Mouse (Mus musculus): ENCODE data around the gene Slc27a3. TPM values are rescaled to one million over a fixed set of nuclear protein-coding genes. Genes with fewer than 3 reads are reported as not detected.

The Slc27a3 gene
- polyA plus RNA-seq, 1 experiment, result 3.7 TPM

- 48% methylated on average over 5 of the region's 5 CpGs for WGBS
- H3K36me3 ChIP-seq (ENCODE audit: control insufficient read depth, insufficient read depth, low read length), result peaks cover 60% of the 10 kb centered on the region
- TF ChIP-seq POLR2A (IDR thresholded peaks at IDR 0.05; ENCODE audit: low read depth, low read length), result no peak
- peak; percentile 92; the same call in 1 of the 2 replicates for TF ChIP-seq CTCF (IDR thresholded peaks at IDR 0.05; ENCODE audit: extremely low read depth, insufficient read length, insufficient replicate concordance, low read depth, low read length)
- H3K27ac ChIP-seq (ENCODE audit: insufficient read depth, low read depth, low read length), result no peak overlapping the region
- no peaks in the 10 kb centered on the region for H3K27me3 ChIP-seq (ENCODE audit: control insufficient read depth, insufficient read depth, low read length)
- H3K4me1 ChIP-seq (ENCODE audit: control insufficient read depth, insufficient read depth, insufficient read length, low read length), result no peaks in the 10 kb centered on the region
- H3K4me3 ChIP-seq (ENCODE audit: low read depth, low read length), result no peak overlapping the region
Observed at GRCm38 (mm10) chr3:90412312-90413010, 22.7 kb upstream of the Slc27a3 start.

GRCm38 (mm10) chr3:90408721-90409120 is 19.0 kb upstream of the Slc27a3 start:
- Histone ChIP-seq H3K36me3 (ENCODE audit: control insufficient read depth, insufficient read depth, low read length) (peaks cover 68% of the 10 kb centered on the region), H3K27ac (ENCODE audit: insufficient read depth, low read depth, low read length) (no peak overlapping the region), H3K4me3 (ENCODE audit: low read depth, low read length) (no peak overlapping the region), H3K27me3 (ENCODE audit: control insufficient read depth, insufficient read depth, low read length) (no peaks in the 10 kb centered on the region), H3K4me1 (ENCODE audit: control insufficient read depth, insufficient read depth, insufficient read length, low read length) (no peaks in the 10 kb centered on the region)
- no peak for TF ChIP-seq CTCF (IDR thresholded peaks at IDR 0.05; ENCODE audit: extremely low read depth, insufficient read length, insufficient replicate concordance, low read depth, low read length)
- no peak for TF ChIP-seq POLR2A (IDR thresholded peaks at IDR 0.05; ENCODE audit: low read depth, low read length)
- 82% methylated on average over 3 of the region's 3 CpGs for WGBS

DNA sequence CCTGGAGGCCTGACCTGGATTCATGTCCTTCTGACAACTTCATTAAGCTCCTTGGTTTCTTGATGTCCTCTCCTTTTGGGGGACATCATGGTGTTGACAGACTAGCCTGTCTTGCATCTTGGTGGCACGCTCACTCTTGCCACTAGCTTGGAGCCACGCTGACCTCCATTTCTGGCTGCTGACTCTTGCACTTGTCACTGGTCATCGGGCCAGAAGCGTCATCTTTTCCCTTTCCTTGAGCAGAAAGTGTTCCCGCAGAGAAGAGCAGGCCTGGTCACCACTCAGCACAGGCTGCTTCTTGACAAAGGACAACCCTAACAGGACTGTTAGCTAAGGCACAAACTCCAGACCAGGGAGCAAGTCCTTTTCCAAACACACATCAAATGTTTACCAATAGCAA is 16.7 kb upstream of the Slc27a3 start:
- Histone ChIP-seq H3K27ac (ENCODE audit: insufficient read depth, low read depth, low read length) (no peak overlapping the region), H3K4me1 (ENCODE audit: control insufficient read depth, insufficient read depth, insufficient read length, low read length) (no peaks in the 10 kb centered on the region), H3K36me3 (ENCODE audit: control insufficient read depth, insufficient read depth, low read length) (peaks cover 84% of the 10 kb centered on the region), H3K4me3 (ENCODE audit: low read depth, low read length) (no peak overlapping the region), H3K27me3 (ENCODE audit: control insufficient read depth, insufficient read depth, low read length) (no peaks in the 10 kb centered on the region)
- 95% methylated on average over 5 of the region's 5 CpGs for WGBS
- no peak for TF ChIP-seq CTCF (IDR thresholded peaks at IDR 0.05; ENCODE audit: extremely low read depth, insufficient read length, insufficient replicate concordance, low read depth, low read length)
- no peak for TF ChIP-seq POLR2A (IDR thresholded peaks at IDR 0.05; ENCODE audit: low read depth, low read length)

DNA sequence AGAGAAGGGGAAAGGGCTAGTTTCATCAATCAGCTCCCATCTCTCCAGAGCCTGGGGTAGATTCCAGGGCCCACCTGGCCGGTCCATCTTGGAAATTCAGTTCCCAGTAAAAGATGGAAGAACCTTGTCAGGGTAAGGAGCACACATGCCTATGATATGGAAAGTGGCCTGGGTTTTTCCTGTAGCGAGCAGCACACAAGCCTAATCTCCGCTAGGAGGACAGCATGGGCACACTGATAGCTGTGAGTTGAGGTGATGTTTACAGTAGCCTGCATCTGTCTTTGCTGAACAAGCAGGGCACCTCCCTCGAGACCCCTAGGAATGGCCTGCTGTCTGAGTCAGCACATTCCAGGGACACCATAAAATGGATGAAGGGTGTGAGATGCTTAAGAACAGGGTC is 14.9 kb upstream of the Slc27a3 start:
- WGBS, result 83% methylated on average over 4 of the region's 4 CpGs
- Histone ChIP-seq H3K27ac (ENCODE audit: insufficient read depth, low read depth, low read length) (no peak overlapping the region), H3K36me3 (ENCODE audit: control insufficient read depth, insufficient read depth, low read length) (peaks cover 88% of the 10 kb centered on the region), H3K4me3 (ENCODE audit: low read depth, low read length) (no peak overlapping the region), H3K4me1 (ENCODE audit: control insufficient read depth, insufficient read depth, insufficient read length, low read length) (no peaks in the 10 kb centered on the region), H3K27me3 (ENCODE audit: control insufficient read depth, insufficient read depth, low read length) (no peaks in the 10 kb centered on the region)
- TF ChIP-seq CTCF (IDR thresholded peaks at IDR 0.05; ENCODE audit: extremely low read depth, insufficient read length, insufficient replicate concordance, low read depth, low read length) (no peak), POLR2A (IDR thresholded peaks at IDR 0.05; ENCODE audit: low read depth, low read length) (no peak)

DNA sequence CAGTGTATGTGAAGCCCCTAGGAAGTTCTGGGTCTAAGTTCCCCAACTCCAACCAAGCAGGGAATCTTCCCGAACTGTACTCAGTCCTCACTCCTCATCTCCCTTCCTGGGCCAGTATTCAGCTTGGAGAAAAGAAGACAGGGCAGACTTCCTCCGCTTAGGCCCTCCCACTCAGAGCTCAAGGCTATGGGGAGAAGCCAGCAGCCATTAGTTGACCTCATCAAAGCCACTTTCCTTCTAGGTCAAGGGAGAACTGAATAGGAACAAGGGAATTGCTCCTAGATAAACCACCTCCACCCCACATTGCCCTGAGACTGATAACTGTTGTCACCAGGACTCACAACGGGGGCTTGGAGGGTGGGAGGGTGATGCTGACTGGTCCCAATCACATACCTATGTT is 14.4 kb upstream of the Slc27a3 start:
- H3K4me1 ChIP-seq (ENCODE audit: control insufficient read depth, insufficient read depth, insufficient read length, low read length), result no peaks in the 10 kb centered on the region
- 94% methylated on average over 3 of the region's 3 CpGs for WGBS
- no peak overlapping the region for H3K4me3 ChIP-seq (ENCODE audit: low read depth, low read length)
- no peaks in the 10 kb centered on the region for H3K27me3 ChIP-seq (ENCODE audit: control insufficient read depth, insufficient read depth, low read length)
- peaks cover 92% of the 10 kb centered on the region for H3K36me3 ChIP-seq (ENCODE audit: control insufficient read depth, insufficient read depth, low read length)
- TF ChIP-seq CTCF (IDR thresholded peaks at IDR 0.05; ENCODE audit: extremely low read depth, insufficient read length, insufficient replicate concordance, low read depth, low read length) (no peak), POLR2A (IDR thresholded peaks at IDR 0.05; ENCODE audit: low read depth, low read length) (no peak)
- no peak overlapping the region for H3K27ac ChIP-seq (ENCODE audit: insufficient read depth, low read depth, low read length)

- TF ChIP-seq CTCF (IDR thresholded peaks at IDR 0.05; ENCODE audit: extremely low read depth, insufficient read length, insufficient replicate concordance, low read depth, low read length) (no peak), POLR2A (IDR thresholded peaks at IDR 0.05; ENCODE audit: low read depth, low read length) (no peak)
- H3K4me1 ChIP-seq (ENCODE audit: control insufficient read depth, insufficient read depth, insufficient read length, low read length), result no peaks in the 10 kb centered on the region
- H3K27me3 ChIP-seq (ENCODE audit: control insufficient read depth, insufficient read depth, low read length), result no peaks in the 10 kb centered on the region
- no peak overlapping the region for H3K27ac ChIP-seq (ENCODE audit: insufficient read depth, low read depth, low read length)
- peaks cover 86% of the 10 kb centered on the region for H3K36me3 ChIP-seq (ENCODE audit: control insufficient read depth, insufficient read depth, low read length)
- no peak overlapping the region for H3K4me3 ChIP-seq (ENCODE audit: low read depth, low read length)
- 75% methylated on average over 4 of the region's 4 CpGs for WGBS
Observed at GRCm38 (mm10) chr3:90400993-90401392, 11.3 kb upstream of the Slc27a3 start.

DNA sequence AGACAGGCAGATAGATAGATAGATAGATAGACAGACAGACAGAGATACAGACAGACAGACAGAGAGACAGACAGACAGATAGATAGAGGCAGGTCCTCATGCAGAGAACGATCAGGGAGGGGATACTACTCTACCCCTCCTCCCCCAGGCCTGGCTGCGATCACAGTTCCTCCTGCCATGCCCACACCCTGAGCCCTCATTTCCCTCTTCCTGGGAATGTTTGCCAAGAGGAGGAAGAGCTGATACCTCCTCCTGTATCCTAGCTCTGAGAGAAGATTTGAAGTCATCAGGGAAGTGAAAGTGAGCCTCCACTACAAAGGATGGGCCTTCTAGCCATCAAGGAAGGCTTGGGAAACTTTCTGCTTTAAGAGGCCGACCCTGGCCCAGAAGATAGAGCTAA is 5.9 kb upstream of the Slc27a3 start:
- no peak overlapping the region for H3K4me3 ChIP-seq (ENCODE audit: low read depth, low read length)

More for the DNA sequence above, 5.9 kb upstream of the Slc27a3 start:
- Histone ChIP-seq H3K4me1 (ENCODE audit: control insufficient read depth, insufficient read depth, insufficient read length, low read length) (no peaks in the 10 kb centered on the region), H3K27ac (ENCODE audit: insufficient read depth, low read depth, low read length) (no peak overlapping the region), H3K36me3 (ENCODE audit: control insufficient read depth, insufficient read depth, low read length) (peaks cover 79% of the 10 kb centered on the region), H3K27me3 (ENCODE audit: control insufficient read depth, insufficient read depth, low read length) (no peaks in the 10 kb centered on the region)
- WGBS, result 61% methylated on average over 3 of the region's 3 CpGs
- TF ChIP-seq POLR2A (IDR thresholded peaks at IDR 0.05; ENCODE audit: low read depth, low read length), result no peak
- TF ChIP-seq CTCF (IDR thresholded peaks at IDR 0.05; ENCODE audit: extremely low read depth, insufficient read length, insufficient replicate concordance, low read depth, low read length), result no peak
